Mouse (Mus musculus): Measurements from ENCODE around the gene 1700030J22Rik.
A peak's percentile ranks its signal among the peaks of the same experiment; 100 is the strongest.

Gene 1700030J22Rik

DNA sequence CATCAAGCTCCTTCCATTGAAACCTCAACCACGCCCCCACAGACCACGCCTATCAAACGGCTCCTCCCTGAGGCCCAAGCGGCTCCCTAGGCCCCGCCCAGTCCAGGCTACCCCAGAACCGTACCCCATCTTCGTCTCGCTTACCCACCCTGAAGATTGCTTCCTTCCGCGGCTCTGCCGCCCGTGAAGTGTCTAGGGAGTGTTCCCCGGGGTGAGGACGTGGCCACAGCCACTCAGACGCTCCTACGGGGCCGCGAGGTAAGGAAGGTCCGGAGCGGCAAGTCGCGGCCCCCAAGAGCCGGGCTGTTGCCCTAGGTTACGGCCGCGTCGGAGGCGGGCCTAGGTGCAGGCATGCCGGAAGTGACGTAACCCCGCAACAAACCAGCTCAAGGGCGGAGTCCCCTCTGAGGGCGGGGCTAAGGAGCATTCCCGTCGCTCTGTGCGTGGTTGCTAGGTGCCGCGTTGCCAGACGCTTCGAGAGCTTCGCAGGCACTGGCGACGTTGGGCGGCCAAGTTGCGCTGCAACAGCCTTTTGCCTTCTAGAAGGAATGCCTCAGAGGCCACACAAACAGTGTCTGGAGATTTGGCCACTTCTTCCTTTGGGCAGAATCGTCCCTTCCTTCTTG lies at the start of gene 1700030J22Rik:
Gene 1700030J22Rik, minus strand, starts transcription at position 329 of the 626 bp plus-strand sequence.
- DNase-seq (ENCODE audit: low spot score in 2 of 2), result peak; percentile 97 to 98

DNA sequence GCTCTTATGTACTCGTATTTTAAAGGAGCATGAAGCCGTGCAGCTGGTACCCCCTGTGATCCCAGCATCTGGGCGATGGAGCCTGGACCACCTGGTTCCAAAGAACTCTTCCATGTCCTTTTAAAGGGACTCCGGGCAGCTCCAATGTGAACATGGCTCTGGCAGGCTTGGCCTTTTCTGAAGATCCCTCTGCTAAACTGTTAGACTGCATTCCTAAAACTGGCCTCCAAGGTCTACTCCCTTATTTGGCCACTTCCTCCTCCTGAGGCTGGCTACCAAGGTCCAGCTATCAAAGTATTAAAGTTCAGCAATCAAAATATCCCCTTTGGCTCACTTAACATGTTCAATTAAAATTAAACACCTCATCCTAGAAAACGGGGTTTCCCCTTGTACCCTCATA lies 48.8 kb upstream of the 1700030J22Rik start:
- no peak for DNase-seq (ENCODE audit: low spot score in 2 of 2)

DNA sequence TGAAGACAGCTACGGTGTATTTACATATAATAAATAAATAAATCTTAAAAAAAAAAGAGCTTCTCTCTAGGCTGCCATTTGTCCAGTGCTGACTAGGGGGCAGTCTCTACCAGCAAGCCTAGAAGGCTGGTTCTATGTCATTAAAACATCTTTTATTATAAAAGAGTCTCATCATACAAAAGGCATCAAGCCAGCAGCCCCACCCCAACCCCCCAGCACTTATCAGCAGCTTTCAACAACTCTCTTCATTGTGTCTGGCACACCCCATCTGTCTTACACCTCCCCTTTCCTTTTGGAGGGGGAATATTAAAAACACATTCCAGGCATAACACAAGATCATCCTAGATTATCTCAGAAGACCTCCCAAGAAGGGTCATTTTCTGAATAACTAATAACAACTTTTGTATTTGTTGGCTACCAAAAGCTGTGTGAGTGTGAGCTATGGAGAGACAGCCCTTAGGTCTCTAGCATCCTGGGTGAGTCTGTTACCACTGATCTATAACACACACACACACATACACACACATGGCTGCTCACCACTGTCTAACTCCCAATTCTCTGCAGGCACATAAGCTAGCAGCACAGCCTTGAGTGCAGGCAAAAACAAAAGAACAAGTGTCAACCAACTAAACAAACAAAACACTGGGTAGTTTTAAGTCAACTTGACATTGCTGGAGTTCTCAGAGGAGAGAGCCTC lies 43.7 kb upstream of the 1700030J22Rik start:
- DNase-seq (ENCODE audit: low spot score in 2 of 2), result no peak

DNA sequence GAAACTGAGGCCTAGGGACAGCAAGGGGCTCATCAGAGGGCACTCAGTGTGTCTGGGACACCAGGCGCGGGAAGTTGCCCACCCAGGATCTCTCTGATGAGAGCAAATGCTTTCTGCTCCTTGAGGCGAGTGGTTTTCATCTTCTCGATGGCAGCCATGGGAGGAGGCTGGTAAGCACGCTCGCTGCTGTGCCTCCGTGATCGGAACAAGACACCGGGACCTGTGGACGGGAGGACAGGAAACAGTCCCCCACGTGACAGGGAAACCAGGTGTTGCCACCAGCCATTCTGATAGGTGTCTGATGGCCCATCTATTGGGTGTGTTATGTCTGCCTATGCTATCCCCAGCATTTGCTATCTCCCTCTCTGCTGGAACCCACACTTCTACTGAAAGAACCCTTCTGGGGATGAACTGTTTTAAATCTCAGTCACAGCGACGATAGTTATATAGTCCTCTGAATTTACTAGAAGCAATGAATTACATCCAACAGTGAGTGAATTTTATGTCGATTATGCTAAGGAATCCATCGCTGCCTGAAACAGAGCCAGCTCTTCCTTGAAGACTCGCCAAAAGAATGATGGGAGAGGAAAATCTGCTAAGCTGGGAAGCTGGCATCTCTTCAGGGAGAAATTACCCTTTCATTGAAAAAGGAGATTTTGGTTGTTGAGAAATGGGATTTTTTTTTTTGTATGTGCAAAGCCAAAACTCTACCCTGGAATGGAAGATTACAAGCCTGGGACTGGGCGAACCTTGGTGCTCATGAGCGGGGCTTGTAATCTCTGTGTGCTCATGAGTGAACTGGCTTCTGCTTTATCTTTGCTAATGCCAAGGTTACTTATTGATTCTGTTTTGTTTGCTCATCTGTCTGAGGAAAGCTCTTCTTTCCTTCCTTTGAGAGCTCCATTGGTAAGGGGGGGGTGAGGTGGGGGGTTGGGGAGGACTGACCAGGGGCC lies 40.8 kb upstream of the 1700030J22Rik start:
- peak in 1 of 2 experiments; percentile 54 for DNase-seq (ENCODE audit: low spot score in 2 of 2)

DNA sequence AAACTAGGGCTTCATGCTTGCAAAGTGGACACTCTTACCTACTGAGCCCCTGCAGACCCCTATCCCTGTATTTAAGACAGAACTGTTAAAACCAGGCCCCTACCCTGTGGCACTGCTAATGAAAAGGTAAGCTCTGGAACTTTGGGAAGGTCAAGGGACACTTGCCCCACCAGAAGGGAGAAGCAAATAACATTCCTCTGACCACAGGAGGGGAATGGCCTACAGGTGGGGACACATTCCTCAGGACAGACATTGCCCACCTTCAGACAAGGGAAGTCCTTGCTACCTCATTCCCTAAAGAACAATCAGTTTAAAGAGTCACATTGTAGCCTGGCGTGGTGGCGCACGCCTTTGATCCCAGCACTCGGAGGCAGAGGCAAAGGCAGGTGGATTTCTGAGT lies 39.1 kb upstream of the 1700030J22Rik start:
- no peak for DNase-seq (ENCODE audit: low spot score in 2 of 2)

DNA sequence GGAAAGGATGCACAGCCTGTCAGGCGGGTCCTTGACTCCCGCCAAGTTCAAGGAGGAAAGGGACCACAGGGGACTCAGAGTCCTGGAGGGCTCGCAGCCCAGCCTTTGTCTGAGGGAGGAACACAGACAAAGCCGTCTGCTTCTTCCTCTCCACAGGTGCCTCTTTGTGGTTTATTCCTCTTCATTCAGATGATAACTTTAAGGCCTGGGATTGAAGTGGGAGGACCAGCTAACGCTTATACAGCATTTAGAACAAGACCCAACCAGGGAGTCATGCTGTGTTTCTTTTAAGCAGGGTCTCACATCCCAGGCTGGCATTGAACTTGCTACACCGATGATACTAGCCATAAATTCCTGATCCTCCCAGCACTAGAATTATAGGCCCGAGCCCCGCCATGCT lies 38.2 kb upstream of the 1700030J22Rik start:
- no peak for DNase-seq (ENCODE audit: low spot score in 2 of 2)

DNA sequence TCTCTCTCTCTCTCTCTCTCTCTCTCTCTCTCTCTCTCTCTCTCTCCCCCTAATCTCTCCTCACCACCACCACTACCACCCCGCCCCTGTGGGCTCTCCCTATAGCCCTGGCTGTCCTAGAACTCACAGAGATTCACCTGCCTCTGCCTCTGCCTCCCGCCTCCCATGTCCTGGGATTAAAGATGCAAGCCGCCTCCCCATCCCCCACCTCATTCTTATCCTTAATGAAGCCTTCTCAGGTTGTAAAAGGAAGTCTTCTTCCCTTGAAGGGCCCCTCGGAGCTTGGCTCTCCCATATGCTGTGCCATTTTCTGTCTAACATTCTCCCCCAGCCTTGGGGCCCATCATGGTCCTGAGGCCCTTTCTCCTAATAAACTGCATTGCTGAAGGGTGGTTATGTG lies 36.9 kb upstream of the 1700030J22Rik start:
- DNase-seq (ENCODE audit: low spot score in 2 of 2), result no peak

DNA sequence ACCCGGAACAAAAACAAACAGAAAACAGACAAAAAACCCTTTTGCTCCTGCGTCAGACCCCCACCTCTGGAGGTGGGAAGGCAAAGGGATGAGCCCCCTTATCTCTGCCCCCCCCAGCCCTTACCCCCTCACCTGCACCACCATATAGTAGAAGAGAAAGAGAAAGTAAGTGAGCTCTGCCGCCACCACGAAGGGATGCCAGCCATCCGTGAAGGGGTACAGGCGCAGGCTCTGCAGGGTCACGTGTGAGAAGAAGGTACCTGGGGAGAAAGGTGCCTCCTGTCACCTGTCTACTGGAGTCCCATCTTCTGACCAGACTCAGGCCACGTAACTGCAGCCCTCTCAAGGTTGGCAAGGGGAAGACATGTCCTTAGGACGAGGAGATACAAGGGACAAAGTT lies 32.6 kb upstream of the 1700030J22Rik start:
- no peak for DNase-seq (ENCODE audit: low spot score in 2 of 2)

DNA sequence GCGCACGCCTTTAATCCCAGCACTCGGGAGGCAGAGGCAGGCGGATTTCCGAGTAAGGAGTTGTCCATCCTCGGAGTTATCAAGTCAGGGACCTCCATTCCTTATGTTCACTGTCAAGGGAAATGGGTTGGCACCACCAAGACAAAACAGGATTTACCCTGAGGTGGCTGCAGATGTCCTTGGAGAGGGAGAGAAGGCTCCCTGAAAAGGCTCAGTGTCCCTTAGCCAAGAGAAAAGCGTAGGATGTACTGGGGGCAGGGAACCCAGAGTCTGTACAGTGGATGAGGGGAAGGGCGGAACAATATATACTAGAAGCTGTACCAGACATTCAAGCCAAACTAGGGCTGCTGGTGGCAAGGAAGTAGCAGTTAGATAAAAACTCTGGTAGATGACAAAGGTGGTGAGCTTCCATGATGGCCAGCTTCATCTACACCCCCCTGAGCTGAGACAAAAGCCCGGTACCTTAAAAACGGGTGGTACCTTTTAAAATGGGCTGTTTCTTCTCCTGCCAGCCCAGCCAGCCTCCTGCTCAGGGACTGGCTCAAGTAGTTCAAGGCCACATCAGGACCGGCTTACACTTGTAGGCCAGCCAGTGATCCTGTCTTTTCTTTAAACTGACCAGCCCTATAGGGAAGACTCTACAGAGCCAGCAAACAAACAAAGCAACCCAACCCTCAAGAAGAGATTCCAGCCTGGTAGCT lies 15.4 kb upstream of the 1700030J22Rik start:
- DNase-seq (ENCODE audit: low spot score in 2 of 2), result no peak

DNA sequence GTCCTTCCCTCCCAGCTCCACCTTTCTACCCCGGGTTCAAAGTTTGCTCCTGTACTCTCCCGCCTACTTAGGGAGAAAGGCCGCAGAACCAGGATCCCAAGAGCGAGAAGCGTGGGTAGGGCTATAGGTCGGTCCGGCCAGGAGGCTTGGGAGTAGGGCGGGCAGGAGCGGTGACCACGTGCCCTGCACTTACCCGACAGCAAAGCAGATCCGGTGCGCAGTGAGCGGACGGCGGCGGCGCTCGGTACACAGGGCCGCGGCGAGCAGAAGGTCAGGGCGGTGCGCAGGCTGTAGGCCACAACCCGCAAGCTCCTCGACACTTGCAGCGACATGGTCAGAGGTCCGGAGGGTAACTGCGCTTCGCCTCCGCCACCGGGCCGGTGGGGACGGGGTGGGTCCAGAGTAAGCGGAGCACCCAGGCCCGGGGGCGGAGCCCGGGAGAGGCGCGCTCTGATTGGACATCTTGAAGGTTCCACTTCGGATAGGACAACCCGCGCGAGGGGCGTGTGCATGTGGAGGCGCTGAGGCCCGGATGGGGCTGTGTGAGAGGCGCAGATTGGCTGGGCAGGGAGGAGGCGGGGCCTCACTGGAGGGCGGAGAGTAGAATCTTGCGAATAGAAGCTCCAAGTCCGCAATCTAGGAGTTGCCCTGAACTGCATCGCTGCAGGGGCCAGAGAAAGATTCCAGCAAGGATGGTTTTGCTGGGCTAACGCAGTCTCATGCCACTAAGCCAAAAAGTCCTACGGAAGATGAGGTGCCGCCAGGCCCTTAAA lies 14.5 kb upstream of the 1700030J22Rik start, which contains the start of gene Gcsh:
Gene Gcsh, minus strand, starts transcription at position 443 of the 773 bp plus-strand sequence.
- peak; percentile 96 for DNase-seq (ENCODE audit: low spot score in 2 of 2)

DNA sequence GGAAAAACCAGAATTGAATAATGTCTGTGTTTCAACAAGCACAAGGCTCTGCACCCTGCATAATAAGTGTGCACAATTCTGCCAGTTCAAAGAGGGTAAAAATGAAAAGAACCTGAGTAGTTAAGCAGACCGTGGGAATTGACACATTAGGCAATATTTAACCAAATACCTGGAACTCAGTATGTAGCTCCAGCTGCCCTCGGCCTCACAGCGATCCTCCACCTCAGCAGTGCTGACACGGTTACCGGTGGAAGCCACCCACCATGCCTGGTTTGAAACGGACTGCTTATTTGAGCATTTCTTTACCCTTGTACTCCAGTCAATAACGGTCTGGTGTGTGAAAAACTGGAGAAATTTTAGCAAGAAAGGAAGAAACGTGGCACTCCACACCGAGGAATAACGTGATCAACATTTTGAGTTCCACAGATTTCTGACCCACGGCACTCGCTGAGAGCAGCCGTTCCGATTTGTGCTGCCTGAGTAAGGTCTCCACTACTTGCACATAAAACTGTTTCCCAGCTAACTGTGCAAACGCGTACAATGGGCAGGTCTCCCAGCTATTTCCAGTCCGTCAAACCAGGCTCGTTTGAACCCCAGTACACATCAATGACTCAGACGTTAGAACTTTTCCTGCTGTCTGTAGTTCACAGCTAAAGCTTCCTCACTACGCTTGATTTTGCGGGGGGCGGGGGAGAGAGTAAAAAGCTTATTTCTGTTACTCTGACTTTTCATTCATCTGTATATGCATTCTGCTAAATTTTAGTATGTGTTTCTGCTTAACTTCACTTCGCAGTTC lies 13.6 kb upstream of the 1700030J22Rik start:
- DNase-seq (ENCODE audit: low spot score in 2 of 2), result no peak

DNA sequence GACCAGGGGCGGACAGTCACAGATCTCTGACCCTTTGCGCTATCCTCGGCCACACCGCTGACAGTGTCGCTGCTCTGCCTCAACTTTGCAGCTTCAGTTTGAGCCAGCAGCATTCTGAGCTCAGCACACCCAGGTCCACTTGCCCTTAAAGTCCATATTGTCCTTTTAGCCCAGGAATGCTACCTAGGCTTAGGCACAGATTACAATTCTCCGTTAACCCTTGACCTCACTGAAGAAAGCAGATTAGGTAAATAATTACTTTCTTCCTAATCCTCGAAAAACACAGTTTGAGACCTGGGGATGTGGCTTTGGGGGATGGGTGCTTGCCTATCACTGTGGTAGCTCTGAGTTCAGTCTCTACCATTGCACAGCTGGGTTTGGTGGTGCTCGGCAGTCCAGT lies 12.5 kb upstream of the 1700030J22Rik start:
- DNase-seq (ENCODE audit: low spot score in 2 of 2), result no peak

DNA sequence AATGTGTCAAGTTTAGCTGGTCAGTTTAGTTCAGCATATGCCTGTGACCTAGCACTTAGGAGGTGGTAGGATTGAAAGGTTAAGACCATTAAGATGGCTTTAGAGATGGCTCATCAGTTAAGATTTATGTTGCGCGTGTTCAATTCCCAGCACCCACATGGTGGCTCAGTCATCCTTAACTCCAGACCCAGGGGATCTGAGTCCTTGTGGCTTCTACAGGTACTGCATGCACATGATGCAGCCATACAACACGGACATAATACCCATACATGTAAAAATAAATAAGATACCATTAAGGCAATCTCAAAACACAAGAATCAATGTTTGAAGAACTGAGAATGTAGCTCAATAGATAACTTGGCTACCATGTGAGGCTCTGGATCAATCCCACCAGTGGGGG lies 11.1 kb upstream of the 1700030J22Rik start:
- DNase-seq (ENCODE audit: low spot score in 2 of 2), result no peak

DNA sequence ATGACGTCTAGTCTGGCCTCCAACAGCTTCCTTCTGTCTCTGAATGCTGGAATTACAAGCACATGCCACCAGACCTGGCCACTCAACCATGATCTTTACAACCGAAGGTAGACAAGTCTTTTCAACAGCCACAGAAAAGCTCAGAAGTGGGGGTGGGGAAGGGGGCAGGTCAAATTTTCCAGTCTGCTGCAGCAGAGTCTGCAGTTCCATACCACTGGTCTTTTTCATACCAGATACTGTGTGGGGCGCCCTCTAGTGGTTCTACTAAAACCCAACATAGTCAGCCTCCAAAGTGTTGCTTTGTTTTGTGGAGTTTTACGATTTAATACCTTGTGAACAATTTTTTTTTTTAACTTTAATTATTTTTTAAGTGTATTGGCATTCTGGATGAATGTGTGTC lies 1.4 kb upstream of the 1700030J22Rik start:
- peak; percentile 60 to 82 for DNase-seq (ENCODE audit: low spot score in 2 of 2)

DNA sequence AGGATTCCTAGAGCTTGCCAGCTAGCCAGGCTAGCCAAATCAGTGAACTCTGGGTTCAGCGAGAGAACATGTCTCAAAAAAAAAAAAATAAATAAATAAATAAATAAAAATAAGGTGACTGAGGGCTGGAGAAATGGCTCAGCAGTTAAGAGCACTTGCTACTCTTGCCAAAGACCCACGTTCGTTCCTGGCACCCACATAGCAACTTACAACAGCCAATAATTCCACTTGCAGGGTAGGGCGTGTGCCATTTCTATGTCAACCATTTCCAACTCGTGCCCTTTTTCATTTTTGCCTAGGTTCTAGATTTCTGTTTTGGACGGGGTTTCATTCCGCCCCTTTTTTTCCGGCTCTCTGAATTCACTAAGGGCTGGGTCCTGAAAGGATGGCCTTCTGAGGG lies 707 bp downstream of the 1700030J22Rik start:
- DNase-seq (ENCODE audit: low spot score in 2 of 2), result no peak

DNA sequence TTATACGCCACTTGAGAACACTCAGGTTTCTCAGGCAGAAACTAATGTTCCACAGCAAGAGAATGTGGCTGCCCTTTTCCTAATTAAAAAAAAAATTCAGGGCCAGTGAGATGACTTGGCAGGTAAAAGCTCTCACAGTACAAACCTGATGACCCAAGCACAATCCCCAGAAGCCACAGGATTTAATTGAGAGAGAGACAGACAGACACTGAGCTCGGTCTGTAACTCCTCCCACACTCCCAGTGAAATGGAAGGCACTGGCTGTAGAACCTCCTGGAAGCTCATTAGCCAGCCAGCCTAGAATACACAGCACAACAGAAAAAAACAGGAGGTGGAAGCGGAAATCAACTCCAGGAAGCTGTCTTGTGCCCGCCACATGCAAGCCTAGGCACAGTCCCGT lies 3.2 kb downstream of the 1700030J22Rik start:
- DNase-seq (ENCODE audit: low spot score in 2 of 2), result no peak

DNA sequence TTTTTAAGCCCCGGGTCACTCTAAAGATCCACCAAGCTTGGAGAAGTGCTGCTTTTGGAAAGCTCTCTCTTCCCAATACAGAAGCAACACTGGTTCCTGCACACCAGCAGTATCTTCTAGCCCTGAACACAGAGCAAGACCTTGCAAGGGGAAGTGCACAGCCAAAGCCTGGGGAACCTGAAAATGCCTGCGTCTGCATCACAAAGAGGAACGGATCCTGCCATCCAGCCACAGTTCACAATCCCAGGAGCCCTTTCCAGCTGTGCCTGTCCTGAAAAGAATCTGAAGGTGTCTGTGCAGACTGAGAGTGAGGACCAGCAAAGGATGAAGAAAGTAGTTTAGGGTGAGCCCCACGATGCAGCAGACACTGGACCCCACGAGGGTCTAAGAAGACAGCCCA lies 3.7 kb downstream of the 1700030J22Rik start:
- no peak for DNase-seq (ENCODE audit: low spot score in 2 of 2)

DNA sequence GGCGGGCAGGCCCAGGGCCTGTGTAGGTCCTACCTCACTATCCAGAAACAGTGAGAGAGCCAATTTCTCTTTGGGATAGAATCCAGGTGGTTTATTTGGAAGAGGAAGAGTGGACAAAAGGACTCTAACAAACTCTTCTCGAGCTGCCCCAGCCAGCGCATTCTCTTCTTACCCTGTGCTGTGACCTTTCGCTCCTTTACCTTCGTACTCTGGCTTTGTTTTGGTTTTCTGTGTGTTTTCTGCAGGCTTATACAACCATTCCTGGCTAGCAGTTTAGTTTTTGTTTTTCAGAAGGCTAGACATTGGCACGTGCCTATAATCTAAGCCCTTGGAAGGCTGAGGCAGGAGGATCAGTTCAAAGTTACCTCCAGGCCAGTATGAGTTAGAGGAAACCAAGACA lies 9.2 kb downstream of the 1700030J22Rik start:
- no peak for DNase-seq (ENCODE audit: low spot score in 2 of 2)

DNA sequence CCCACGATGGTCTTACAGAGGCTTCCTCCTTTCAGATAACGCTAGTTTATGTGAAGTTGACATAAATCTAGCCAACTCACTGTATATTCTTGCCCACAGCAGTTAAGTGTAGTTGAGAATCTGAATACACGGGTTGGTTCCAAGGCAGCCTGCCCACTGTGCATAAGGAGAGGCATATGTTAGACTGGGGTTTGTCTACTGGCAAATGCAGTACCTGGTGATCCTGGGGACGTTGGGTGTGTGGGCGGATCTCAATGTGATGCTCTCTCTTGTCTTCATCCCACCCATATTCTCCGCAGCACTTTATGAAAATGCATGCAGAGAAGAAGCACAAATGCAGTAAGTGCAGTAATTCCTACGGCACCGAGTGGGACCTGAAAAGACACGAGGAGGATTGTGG lies 24.3 kb downstream of the 1700030J22Rik start:
- DNase-seq (ENCODE audit: low spot score in 2 of 2), result no peak

DNA sequence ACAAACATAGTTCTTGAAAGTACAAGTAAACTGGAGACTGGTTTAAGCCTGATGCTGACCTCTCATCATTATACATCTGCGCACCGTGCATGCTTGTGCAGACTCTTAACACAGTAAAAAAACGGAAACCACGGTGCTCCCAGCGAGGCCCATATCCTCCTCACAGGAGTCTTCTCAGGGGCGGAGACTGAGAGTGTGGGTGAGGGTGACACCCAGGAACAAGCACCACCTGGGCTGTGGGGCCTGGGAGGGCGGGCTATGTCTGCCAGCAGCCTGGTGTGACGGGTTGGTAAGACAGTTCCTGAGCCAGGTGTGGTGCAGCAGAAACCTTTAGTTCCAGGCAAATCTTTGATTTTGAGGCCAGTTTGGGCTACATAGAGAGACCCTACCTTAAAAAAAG lies 26.3 kb downstream of the 1700030J22Rik start:
- no peak for DNase-seq (ENCODE audit: low spot score in 2 of 2)

Measured in spleen, postnatal 4 days (tissue).